Mouse (Mus musculus): ENCODE measurements around the gene Aifm1. TPM values are rescaled to one million over a fixed set of nuclear protein-coding genes. Genes with fewer than 3 reads are reported as not detected.

The Aifm1 gene
- total RNA-seq (2015) (42.6 and 48.4 TPM in 2 replicates), total RNA-seq (2017) (39.2 and 42.8 TPM in 2 replicates)

DNA sequence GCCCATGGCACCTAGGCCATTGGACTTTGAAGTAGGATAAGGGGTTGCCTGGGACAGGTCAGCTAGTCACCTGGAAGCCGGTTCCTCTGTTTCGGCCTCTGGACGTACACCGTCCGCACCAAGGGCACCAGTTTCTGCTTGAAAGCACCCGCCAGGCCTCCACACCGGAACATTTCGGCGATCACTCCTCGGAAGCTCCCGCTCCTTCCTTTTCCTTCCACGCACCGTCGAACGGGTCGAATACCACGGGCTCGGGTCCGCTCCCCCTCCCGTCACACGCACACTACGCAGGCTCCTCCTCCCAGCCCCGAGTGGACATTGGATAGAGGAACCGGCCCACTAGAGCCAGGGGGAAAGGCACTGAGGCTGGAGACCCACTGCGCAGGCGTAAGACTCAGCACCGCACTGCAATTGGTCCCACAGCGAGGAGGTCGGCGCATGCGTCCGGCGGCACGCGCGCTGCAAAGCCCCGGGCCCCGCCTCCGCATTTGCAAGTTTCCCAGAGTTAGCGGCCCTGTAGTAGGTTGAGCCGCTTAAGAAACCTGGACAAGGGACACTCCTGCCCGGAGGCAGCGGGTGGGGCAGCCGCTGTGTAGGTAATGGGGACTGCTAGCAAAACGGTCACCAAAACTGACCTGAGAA is at the start of gene Aifm1:
Gene Aifm1 (minus strand): TSS at position 398 of the 642 bp plus-strand sequence.
- ATAC-seq (ENCODE audit: poor library complexity, severe bottlenecking) = peak; percentile 100

DNA sequence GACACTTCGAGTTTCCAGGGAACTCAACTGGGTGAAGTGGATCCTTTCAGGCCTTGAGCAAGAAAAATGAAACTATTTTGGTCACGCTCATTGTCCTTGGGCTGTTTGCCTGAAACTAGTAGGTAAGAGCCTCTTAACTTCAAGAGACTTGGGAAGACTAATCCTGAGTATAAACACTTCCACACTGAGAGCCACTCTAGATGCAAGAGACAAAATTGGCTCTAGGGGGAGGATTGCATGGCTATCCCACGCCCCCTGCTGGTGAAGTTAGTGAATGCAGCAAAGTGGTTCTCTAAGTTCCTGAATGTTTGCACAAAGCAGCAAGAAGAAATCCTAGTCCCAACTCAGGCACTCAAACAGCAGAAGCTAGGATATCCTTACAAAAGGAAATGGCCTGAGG is 18.8 kb upstream of the Aifm1 start:
- ATAC-seq (ENCODE audit: poor library complexity, severe bottlenecking) = 0 out of 2 replicates have a peak, but pooled peaks have one; percentile 66

DNA sequence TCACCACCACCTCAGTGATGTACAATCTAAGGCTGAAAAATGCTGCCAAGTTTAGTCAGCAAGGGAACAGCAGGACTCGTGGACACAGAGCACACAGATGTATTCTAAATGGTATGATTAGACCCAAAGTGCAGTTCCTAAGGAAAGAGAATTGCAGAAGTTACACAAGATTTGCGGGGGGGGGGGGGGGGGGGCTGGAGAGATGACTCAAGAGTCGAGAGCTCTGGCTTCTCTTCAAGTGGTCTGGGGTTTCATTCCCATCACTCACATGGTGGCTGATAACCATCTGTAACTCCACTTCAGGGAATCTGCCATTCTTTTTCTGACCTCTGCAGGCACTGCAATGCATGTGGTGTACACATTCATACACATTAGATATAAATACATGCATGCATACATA is 13.1 kb upstream of the Aifm1 start:
- peak; percentile 56 for ATAC-seq (ENCODE audit: poor library complexity, severe bottlenecking)

DNA sequence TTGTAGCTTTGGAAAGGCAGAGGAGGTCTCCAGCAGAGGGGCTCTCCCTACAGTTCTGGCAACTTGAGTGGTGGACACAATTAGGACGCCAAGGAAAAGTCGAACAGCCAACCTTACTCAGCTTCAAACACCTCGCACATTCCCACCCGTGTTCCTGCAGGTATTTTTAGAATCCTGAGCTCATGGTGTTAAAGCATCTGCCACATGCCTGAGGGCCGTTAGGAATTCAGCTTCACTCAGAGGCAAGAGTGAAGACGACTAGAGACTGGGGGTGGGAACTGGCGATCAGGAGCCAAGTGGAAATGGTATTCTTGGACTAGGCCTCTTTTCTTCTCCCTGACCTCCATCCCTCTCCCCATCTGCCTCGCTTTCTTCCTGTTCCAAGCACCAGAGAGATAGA is 12.5 kb upstream of the Aifm1 start:
- ATAC-seq (ENCODE audit: poor library complexity, severe bottlenecking) = no peak

DNA sequence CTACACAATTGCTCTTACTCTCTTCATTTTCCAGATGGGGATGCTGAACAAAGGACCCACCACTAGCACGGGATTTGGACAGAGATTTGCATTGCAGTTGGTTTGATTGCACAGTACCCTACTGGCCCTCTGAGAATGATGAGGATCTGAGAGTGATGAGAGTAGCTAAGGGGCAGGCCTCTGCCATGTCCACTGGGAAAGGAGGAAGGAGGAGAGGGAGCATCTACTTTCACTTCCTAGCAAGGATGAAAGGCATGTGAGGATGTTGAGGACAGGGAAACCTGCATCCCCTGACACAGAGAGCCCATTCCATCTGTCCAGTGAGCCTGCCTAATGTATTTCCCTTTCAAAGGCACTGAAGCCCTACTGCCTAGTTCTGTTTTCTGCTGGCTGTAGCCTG is 12.0 kb upstream of the Aifm1 start:
- peak; percentile 74 for ATAC-seq (ENCODE audit: poor library complexity, severe bottlenecking)

DNA sequence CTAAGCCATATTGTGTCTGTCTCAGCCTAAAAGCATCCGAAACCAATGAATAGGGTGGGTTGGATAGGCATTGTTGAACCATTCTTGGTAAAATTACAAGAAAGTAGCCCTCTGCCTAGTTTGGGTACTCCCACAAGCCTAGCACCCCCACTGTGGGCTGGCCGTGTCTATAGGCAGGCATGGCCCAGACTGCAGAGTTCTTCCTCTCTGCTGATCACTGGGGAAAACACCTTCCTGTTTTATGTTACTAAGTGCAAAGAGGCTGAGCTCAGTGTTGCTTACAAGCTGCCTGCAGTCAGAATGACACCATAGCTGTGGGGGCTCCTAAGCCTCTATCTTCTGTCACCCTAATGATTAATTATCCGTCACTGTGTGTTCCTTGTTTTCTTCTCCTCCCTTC is 10.1 kb upstream of the Aifm1 start:
- peak; percentile 58 for ATAC-seq (ENCODE audit: poor library complexity, severe bottlenecking)

DNA sequence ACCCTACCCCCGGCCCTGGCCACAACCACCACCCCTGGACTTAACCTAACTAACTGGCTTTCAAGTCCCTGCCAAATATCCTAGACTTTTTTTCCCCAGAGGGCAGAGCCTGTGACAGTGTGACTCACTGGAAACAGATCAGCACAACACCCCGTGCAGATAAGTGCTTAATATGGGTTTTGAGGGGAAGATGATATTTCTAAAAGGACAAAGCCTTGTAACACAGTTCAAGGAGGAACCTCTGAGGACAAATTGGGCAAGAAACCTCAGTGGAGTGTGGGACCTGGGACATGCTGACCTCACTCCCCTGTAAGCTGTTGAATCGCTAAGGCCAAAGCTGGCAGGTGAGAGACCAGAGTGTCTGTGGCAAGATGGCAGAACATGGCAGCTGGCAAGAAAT is 8.3 kb upstream of the Aifm1 start:
- ATAC-seq (ENCODE audit: poor library complexity, severe bottlenecking) = peak; percentile 41; the same call in 1 of the 2 replicates

DNA sequence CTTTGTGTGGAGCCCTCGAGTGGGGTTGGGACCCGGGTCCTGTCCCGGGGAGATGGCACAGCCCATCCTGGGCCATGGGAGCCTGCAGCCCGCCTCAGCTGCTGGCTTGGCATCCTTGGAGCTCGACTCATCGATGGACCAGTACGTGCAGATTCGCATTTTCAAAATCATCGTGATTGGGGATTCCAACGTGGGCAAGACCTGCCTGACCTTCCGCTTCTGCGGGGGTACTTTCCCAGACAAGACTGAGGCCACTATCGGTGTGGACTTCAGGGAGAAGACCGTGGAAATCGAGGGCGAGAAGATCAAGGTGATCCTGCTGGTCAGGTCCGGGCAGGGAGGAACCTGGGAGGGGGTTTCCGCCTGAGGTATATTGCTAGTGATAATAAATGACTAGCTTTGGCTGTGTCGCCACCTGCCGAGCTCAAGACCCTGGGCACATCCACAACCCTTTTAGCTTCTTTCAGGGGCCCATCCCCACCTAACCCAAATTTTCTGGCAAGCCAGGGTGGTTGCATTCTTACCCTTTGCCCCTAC is 6.3 kb upstream of the Aifm1 start:
- 0 out of 2 replicates have a peak, but pooled peaks have one; percentile 23 for ATAC-seq (ENCODE audit: poor library complexity, severe bottlenecking)

- peak; percentile 35; the same call in 1 of the 2 replicates for ATAC-seq (ENCODE audit: poor library complexity, severe bottlenecking)
Observed at GRCm38 (mm10) chrX:48518808-48519548, 5.6 kb upstream of the Aifm1 start, which contains the start of gene Rab33a. Gene Rab33a (plus strand): TSS chrX:48519285.

- ATAC-seq (ENCODE audit: poor library complexity, severe bottlenecking) = peak; percentile 54; the same call in 1 of the 2 replicates
Observed at GRCm38 (mm10) chrX:48518211-48518807, 4.9 kb upstream of the Aifm1 start.

- no peak for ATAC-seq (ENCODE audit: poor library complexity, severe bottlenecking)
Observed at GRCm38 (mm10) chrX:48513824-48514223, 461 bp upstream of the Aifm1 start.

GRCm38 (mm10) chrX:48493763-48494162 is 19.6 kb downstream of the Aifm1 start:
- ATAC-seq (ENCODE audit: poor library complexity, severe bottlenecking) = no peak

- no peak for ATAC-seq (ENCODE audit: poor library complexity, severe bottlenecking)
Observed at GRCm38 (mm10) chrX:48481687-48482086, 31.7 kb downstream of the Aifm1 start.

DNA sequence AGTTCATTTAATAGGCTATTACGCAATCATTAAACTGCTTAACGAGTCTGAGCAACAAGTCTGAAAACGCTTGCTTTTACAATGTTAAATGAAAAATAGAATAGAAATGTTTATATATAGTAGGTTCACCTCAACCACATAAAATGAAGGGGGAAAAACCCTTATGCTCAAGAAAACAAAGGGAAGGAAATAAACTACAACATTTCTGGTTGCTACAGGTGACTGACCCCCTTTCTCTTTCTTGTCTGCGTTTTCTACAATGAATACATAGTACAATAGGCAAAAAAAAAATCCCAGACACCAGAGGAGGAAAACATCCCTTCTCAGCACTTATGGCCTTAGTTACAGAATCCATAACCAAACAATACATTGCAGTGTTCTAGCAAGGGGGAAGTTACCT is 32.3 kb downstream of the Aifm1 start:
- no peak for ATAC-seq (ENCODE audit: poor library complexity, severe bottlenecking)

- ATAC-seq (ENCODE audit: poor library complexity, severe bottlenecking) = no peak
Observed at GRCm38 (mm10) chrX:48467355-48467946, 45.9 kb downstream of the Aifm1 start.

GRCm38 (mm10) chrX:48466174-48466573 is 47.2 kb downstream of the Aifm1 start:
- ATAC-seq (ENCODE audit: poor library complexity, severe bottlenecking) = no peak

DNA sequence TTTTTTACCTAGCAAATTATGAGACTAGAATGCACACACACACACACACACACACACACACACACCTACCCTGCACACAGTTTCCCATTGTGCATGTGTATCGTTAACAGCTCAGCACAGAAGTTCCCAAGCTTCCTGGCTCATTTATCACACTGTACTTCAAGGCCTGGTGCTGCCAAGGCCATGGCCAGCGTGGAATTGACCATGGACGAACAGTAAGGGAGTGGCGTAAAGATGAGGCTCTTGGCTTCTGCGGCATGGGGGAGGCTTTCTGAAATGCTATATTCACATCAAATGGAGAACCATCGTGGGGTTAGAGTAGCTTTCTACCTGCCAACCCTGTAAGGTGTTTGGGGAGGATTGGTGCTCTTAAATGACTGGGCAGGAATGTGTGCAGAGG is 48.9 kb downstream of the Aifm1 start:
- no peak for ATAC-seq (ENCODE audit: poor library complexity, severe bottlenecking)

DNA sequence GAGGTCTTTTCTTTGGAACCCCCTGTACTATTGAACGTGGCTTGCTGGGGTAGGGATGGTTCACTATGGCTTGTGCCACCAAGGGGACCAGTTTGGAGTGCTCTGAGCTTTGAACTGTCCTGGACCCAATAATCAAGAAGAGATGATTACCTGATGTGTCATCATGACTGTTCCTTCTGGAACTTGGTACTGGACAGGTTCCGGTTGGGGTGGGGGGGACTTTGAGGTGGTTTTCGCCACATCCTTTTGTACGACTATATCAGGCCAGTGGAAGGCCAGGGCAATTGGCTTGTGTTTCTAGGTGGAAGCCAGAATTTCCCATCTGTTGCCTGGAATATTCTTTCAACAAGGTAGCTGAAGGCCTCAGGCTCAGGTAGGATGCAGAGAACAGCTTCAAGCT is 49.7 kb downstream of the Aifm1 start:
- no peak for ATAC-seq (ENCODE audit: poor library complexity, severe bottlenecking)

- ATAC-seq (ENCODE audit: poor library complexity, severe bottlenecking) = peak; percentile 95
Observed at GRCm38 (mm10) chrX:48462754-48463507, 50.4 kb downstream of the Aifm1 start, which contains the start of gene Elf4. Gene Elf4 (minus strand): TSS chrX:48463132.

DNA sequence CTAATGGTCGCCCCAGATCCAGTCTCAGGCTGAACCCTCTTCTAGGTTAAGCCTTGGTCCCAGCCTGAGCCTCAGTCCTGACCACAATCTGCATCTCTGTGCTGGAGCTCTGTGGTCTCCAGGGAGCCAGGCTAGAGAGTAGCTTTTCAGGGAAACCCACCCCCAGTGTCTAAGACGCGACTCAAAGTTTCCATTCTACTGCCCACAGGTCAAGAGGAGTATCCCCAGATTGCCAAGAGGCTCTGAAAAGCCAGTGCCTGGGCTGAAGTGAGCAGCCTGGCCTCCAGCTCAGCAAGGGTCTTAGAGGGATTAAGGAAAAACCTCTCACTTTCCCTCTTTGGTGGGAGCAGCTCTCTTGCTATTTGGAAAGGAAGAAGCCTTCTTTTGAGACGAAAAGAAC is 51.1 kb downstream of the Aifm1 start:
- ATAC-seq (ENCODE audit: poor library complexity, severe bottlenecking) = 0 out of 2 replicates have a peak, but pooled peaks have one; percentile 17

Measured in megakaryocyte, adult 5-6 weeks (primary cell).